Comparison of ENCODE assay signal across 25 mouse cellular contexts in genomic region chr5:142873718-142874117, GRCm38 (mm10). TPM values are rescaled to one million over a fixed set of nuclear protein-coding genes. Genes with fewer than 3 reads are reported as not detected.
DNase-seq lines count a peak whose midpoint lies in the region; ATAC-seq and TF ChIP-seq lines count a peak whose summit lies in the region.
"Had no signal": no experiment of that assay in that cellular context is flagged by ENCODE, and none has a peak within 500 bp of the region (broad histone marks: within the 10 kb centered on the region; RNA-seq: fewer than 3 reads in every experiment).

No protein-coding gene starts in this region.

- no peak for DNase-seq in forebrain, postnatal 0 days
- DNase-seq in forebrain, embryonic 11.5 days (ENCODE audit: low spot score) = no peak
- no peak for DNase-seq in kidney, postnatal 0 days (ENCODE audit: low spot score)
- DNase-seq in kidney, adult 2 months = no peak
- no peak for DNase-seq in lung, embryonic 14.5 days
- no peak for DNase-seq in lung, adult 18-20 months
- peak; percentile 74 for DNase-seq in R1 (ENCODE audit: low read depth, low spot score)
- DNase-seq in cerebellum, adult 18-20 months = no peak
- DNase-seq: adrenal gland, postnatal 14 days; B cell, adult 2 months; cerebellum, adult 8-10 months; cerebellum, postnatal 14 days; embryo, embryonic 11 days; gastrocnemius, postnatal 25 days; heart, postnatal 10 days; heart, postnatal 4 days had no signal

- H3K36me3 ChIP-seq in forebrain, postnatal 0 days (ENCODE audit: insufficient read depth) = peaks cover 45% of the 10 kb centered on the region
- peaks cover 4% of the 10 kb centered on the region; the same call in 1 of the 2 replicates for H3K36me3 ChIP-seq in forebrain, embryonic 11.5 days (ENCODE audit: control insufficient read depth, insufficient read depth, low read length)
- peaks cover 20% of the 10 kb centered on the region; the same call in 1 of the 2 replicates for H3K36me3 ChIP-seq in kidney, postnatal 0 days (ENCODE audit: insufficient read depth, low read length)
- H3K36me3 ChIP-seq in kidney, adult 2 months (ENCODE audit: control insufficient read depth, insufficient read depth, low read length) = no peaks in the 10 kb centered on the region
- H3K36me3 ChIP-seq in lung, embryonic 14.5 days (ENCODE audit: insufficient read depth) = peaks cover 65% of the 10 kb centered on the region

- no peak overlapping the region for H3K27ac ChIP-seq in forebrain, postnatal 0 days (ENCODE audit: low read depth, low read length)
- H3K27ac ChIP-seq in forebrain, embryonic 11.5 days (ENCODE audit: low read depth, low read length) = no peak overlapping the region
- H3K27ac ChIP-seq in kidney, postnatal 0 days = no peak overlapping the region
- H3K27ac ChIP-seq in kidney, adult 2 months (ENCODE audit: insufficient read depth, low read depth, low read length) = no peak overlapping the region
- no peak overlapping the region for H3K27ac ChIP-seq in lung, embryonic 14.5 days (ENCODE audit: low read depth)
- H3K27ac ChIP-seq: embryonic facial prominence, embryonic 15.5 days; forebrain, embryonic 10.5 days; forebrain, embryonic 15.5 days; heart, embryonic 10.5 days; hindbrain, embryonic 12.5 days; intestine, embryonic 15.5 days had no signal

- H3K9ac ChIP-seq in forebrain, postnatal 0 days = no peak overlapping the region
- no peak overlapping the region for H3K9ac ChIP-seq in forebrain, embryonic 11.5 days (ENCODE audit: low read length)
- no peak overlapping the region for H3K9ac ChIP-seq in kidney, postnatal 0 days (ENCODE audit: low read depth, low read length)
- no peak overlapping the region for H3K9ac ChIP-seq in lung, embryonic 14.5 days
- H3K9ac ChIP-seq: embryonic facial prominence, embryonic 15.5 days; forebrain, embryonic 15.5 days; hindbrain, embryonic 12.5 days; intestine, embryonic 15.5 days had no signal

- ATAC-seq in forebrain, postnatal 0 days = no peak
- no peak for ATAC-seq in forebrain, embryonic 11.5 days (replicated peaks; ENCODE audit: low FRiP score)
- ATAC-seq in kidney, postnatal 0 days (replicated peaks; ENCODE audit: low FRiP score, low read depth) = no peak
- no peak for ATAC-seq in lung, embryonic 14.5 days (ENCODE audit: insufficient read depth)
- ATAC-seq: CD4-positive, CD25-positive, alpha-beta regulatory T cell, adult 4 months; forebrain, embryonic 15.5 days; intestine, embryonic 15.5 days; Patski had no signal

- TF ChIP-seq CTCF in forebrain, postnatal 0 days (IDR thresholded peaks at IDR 0.05; ENCODE audit: low read depth) = peak; percentile 25; the same call in 1 of the 2 replicates
- 0 out of 2 replicates have a peak, but pooled peaks have one; percentile 5 for TF ChIP-seq CTCF in kidney, postnatal 0 days (IDR thresholded peaks at IDR 0.05; ENCODE audit: low read depth)
- TF ChIP-seq CTCF in kidney, adult 2 months (conservative IDR thresholded peaks at IDR 0.05; ENCODE audit: insufficient read depth, insufficient read length, low read depth, low read length) = no peak
- TF ChIP-seq CTCF in lung, embryonic 14.5 days (IDR thresholded peaks at IDR 0.05; ENCODE audit: low read depth) = peak; percentile 4; the same call in 1 of the 2 replicates

- H3K4me2 ChIP-seq in forebrain, postnatal 0 days (ENCODE audit: low read depth) = no peak overlapping the region
- no peak overlapping the region for H3K4me2 ChIP-seq in forebrain, embryonic 11.5 days (ENCODE audit: low read depth, low read length, severe bottlenecking)
- no peak overlapping the region for H3K4me2 ChIP-seq in kidney, postnatal 0 days (ENCODE audit: low read length)
- H3K4me2 ChIP-seq in lung, embryonic 14.5 days = no peak overlapping the region
- H3K4me2 ChIP-seq: embryonic facial prominence, embryonic 15.5 days; forebrain, embryonic 15.5 days; hindbrain, embryonic 12.5 days; intestine, embryonic 15.5 days had no signal

- no peaks in the 10 kb centered on the region for H3K27me3 ChIP-seq in forebrain, postnatal 0 days (ENCODE audit: insufficient read depth, low read length)
- H3K27me3 ChIP-seq in forebrain, embryonic 11.5 days (ENCODE audit: control insufficient read depth, insufficient read depth, low read length) = no peaks in the 10 kb centered on the region
- H3K27me3 ChIP-seq in kidney, postnatal 0 days (ENCODE audit: insufficient read depth, low read length) = no peaks in the 10 kb centered on the region
- no peaks in the 10 kb centered on the region for H3K27me3 ChIP-seq in kidney, adult 2 months (replicated peaks; ENCODE audit: control insufficient read depth, insufficient read depth, low read length)
- H3K27me3 ChIP-seq in lung, embryonic 14.5 days (ENCODE audit: insufficient read depth, low read length) = no peaks in the 10 kb centered on the region
- H3K27me3 ChIP-seq: embryonic facial prominence, embryonic 15.5 days; forebrain, embryonic 15.5 days; hindbrain, embryonic 12.5 days; intestine, embryonic 15.5 days; Patski had no signal

- 96% methylated on average over 7 of the region's 7 CpGs for WGBS in forebrain, postnatal 0 days
- 93% methylated on average over 7 of the region's 7 CpGs for WGBS in forebrain, embryonic 11.5 days
- 92% methylated on average over 7 of the region's 7 CpGs for WGBS in kidney, postnatal 0 days
- 94% methylated on average over 7 of the region's 7 CpGs for WGBS in kidney, adult 2 months
- WGBS in lung, embryonic 14.5 days = 92% methylated on average over 7 of the region's 7 CpGs

- no peak overlapping the region for H3K4me3 ChIP-seq in forebrain, postnatal 0 days (ENCODE audit: low read depth, low read length)
- no peak overlapping the region for H3K4me3 ChIP-seq in forebrain, embryonic 11.5 days (ENCODE audit: low read depth, low read length)
- no peak overlapping the region for H3K4me3 ChIP-seq in kidney, postnatal 0 days (replicated peaks; ENCODE audit: low read depth, low read length)
- H3K4me3 ChIP-seq in kidney, adult 2 months (ENCODE audit: insufficient read depth, low read depth, low read length) = no peak overlapping the region
- H3K4me3 ChIP-seq in lung, embryonic 14.5 days (ENCODE audit: low read depth, low read length) = no peak overlapping the region
- H3K4me3 ChIP-seq: embryonic facial prominence, embryonic 15.5 days; erythroblast, embryonic 14.5 days; forebrain, embryonic 10.5 days; forebrain, embryonic 15.5 days; heart, embryonic 10.5 days; hindbrain, embryonic 12.5 days; intestine, embryonic 15.5 days had no signal

- no peaks in the 10 kb centered on the region for H3K9me3 ChIP-seq in forebrain, postnatal 0 days (ENCODE audit: low read length)
- H3K9me3 ChIP-seq in forebrain, embryonic 11.5 days (ENCODE audit: control insufficient read depth, low read length) = no peaks in the 10 kb centered on the region
- no peaks in the 10 kb centered on the region for H3K9me3 ChIP-seq in kidney, postnatal 0 days (replicated peaks; ENCODE audit: low read length)
- no peaks in the 10 kb centered on the region for H3K9me3 ChIP-seq in lung, embryonic 14.5 days (ENCODE audit: low read depth, low read length)
- H3K9me3 ChIP-seq: embryonic facial prominence, embryonic 15.5 days; forebrain, embryonic 15.5 days; heart, embryonic 10.5 days; hindbrain, embryonic 12.5 days; intestine, embryonic 15.5 days had no signal

- TF ChIP-seq POLR2A in kidney, adult 2 months (IDR thresholded peaks at IDR 0.05; ENCODE audit: low read depth, low read length) = no peak

- H3K4me1 ChIP-seq in forebrain, postnatal 0 days (ENCODE audit: insufficient read depth) = no peaks in the 10 kb centered on the region; the same call in 1 of the 2 replicates
- H3K4me1 ChIP-seq in forebrain, embryonic 11.5 days (replicated peaks; ENCODE audit: control insufficient read depth, insufficient read depth, low read length) = 0 out of 2 replicates have a peak, but pooled peaks cover 2% of the 10 kb centered on the region
- H3K4me1 ChIP-seq in kidney, postnatal 0 days (replicated peaks; ENCODE audit: insufficient read depth, low read length) = no peaks in the 10 kb centered on the region
- no peaks in the 10 kb centered on the region for H3K4me1 ChIP-seq in kidney, adult 2 months (ENCODE audit: control insufficient read depth, insufficient read depth, low read length)
- no peaks in the 10 kb centered on the region for H3K4me1 ChIP-seq in lung, embryonic 14.5 days (ENCODE audit: insufficient read depth)
- H3K4me1 ChIP-seq: intestine, embryonic 15.5 days had no signal

RNA-seq across cellular contexts. Expression of gene Fbxl18, which starts 21.5 kb away (rescaled TPM):
- 24.9 and 38.0 TPM in 2 replicates for total RNA-seq in forebrain, postnatal 0 days (2014; rRNA removed)
- polyA plus RNA-seq in forebrain, postnatal 0 days (2015; fragmentation: Nextera tagmentation; extraction: Ambion mirVana) = 14.9 and 27.0 TPM in 2 replicates
- polyA plus RNA-seq in forebrain, embryonic 11.5 days (2014; fragmentation: Nextera tagmentation; extraction: Ambion mirVana) = 15.4 and 16.0 TPM in 2 replicates
- 9.6 and 9.9 TPM in 2 replicates for polyA plus RNA-seq in kidney, postnatal 0 days (2015; fragmentation: Nextera tagmentation; extraction: Ambion mirVana)
- 11.5 and 17.2 TPM in 2 replicates for polyA plus RNA-seq in kidney, adult 2 months (2012; rRNA removed)
- polyA plus RNA-seq in lung, embryonic 14.5 days (2014; fragmentation: Nextera tagmentation; extraction: Ambion mirVana) = 11.2 and 11.8 TPM in 2 replicates

RNA-seq across cellular contexts. Expression of gene Actb, which starts 32.8 kb away (rescaled TPM):
- 5,288 and 5,744 TPM in 2 replicates for total RNA-seq in forebrain, postnatal 0 days (2014; rRNA removed)
- polyA plus RNA-seq in forebrain, postnatal 0 days (2015; fragmentation: Nextera tagmentation; extraction: Ambion mirVana) = 19,349 and 21,354 TPM in 2 replicates
- polyA plus RNA-seq in forebrain, embryonic 11.5 days (2014; fragmentation: Nextera tagmentation; extraction: Ambion mirVana) = 13,526 and 13,808 TPM in 2 replicates
- polyA plus RNA-seq in kidney, postnatal 0 days (2015; fragmentation: Nextera tagmentation; extraction: Ambion mirVana) = 14,836 and 15,514 TPM in 2 replicates
- polyA plus RNA-seq in kidney, adult 2 months (2012; rRNA removed) = 2,111 and 2,511 TPM in 2 replicates
- 16,801 and 17,929 TPM in 2 replicates for polyA plus RNA-seq in lung, embryonic 14.5 days (2014; fragmentation: Nextera tagmentation; extraction: Ambion mirVana)

RNA-seq across cellular contexts. Expression of gene Tnrc18, which starts 56.3 kb away (rescaled TPM):
- 99.7 and 116 TPM in 2 replicates for total RNA-seq in forebrain, postnatal 0 days (2014; rRNA removed)
- polyA plus RNA-seq in forebrain, postnatal 0 days (2015; fragmentation: Nextera tagmentation; extraction: Ambion mirVana) = 14.9 and 23.4 TPM in 2 replicates
- polyA plus RNA-seq in forebrain, embryonic 11.5 days (2014; fragmentation: Nextera tagmentation; extraction: Ambion mirVana) = 55.2 and 55.7 TPM in 2 replicates
- 16.3 and 18.4 TPM in 2 replicates for polyA plus RNA-seq in kidney, postnatal 0 days (2015; fragmentation: Nextera tagmentation; extraction: Ambion mirVana)
- polyA plus RNA-seq in kidney, adult 2 months (2012; rRNA removed) = 32.1 and 40.8 TPM in 2 replicates
- polyA plus RNA-seq in lung, embryonic 14.5 days (2014; fragmentation: Nextera tagmentation; extraction: Ambion mirVana) = 38.4 and 40.4 TPM in 2 replicates
